Mouse (Mus musculus) gonadal fat pad, adult 2 months (tissue): ENCODE measurements around the gene Ccl25. TPM values are rescaled to one million over a fixed set of nuclear protein-coding genes. Genes with fewer than 3 reads are reported as not detected.

ENCODE experiments used
- polyA plus RNA-seq: library from polyadenylated mRNA; depleted of rRNA; stranded (reverse); fragments of >200 nt; gene quantifications from 2 replicates; pipeline ENCODE4 v1.2.3, GENCODE M21; 2012; rRNA removed

The Ccl25 gene
- polyA plus RNA-seq, 1 experiment, result 6.9 TPM

Other genes starting within 250 kb of the Ccl25 start
- gene Cd209f, start 219.4 kb upstream of the Ccl25 start, polyA plus RNA-seq, result 7.2 and 11.4 TPM in 2 replicates
- 7.3 and 10.9 TPM in 2 replicates for gene Cd209g, start 191.1 kb upstream of the Ccl25 start, polyA plus RNA-seq
- 39.8 and 41.1 TPM in 2 replicates for gene Evi5l, start 158.6 kb upstream of the Ccl25 start, polyA plus RNA-seq
- 0.09 and 0.12 TPM in 2 replicates for gene Prr36, start 107.8 kb upstream of the Ccl25 start, polyA plus RNA-seq
- gene Lrrc8e, start 98.4 kb upstream of the Ccl25 start, polyA plus RNA-seq, result 4.1 and 4.3 TPM in 2 replicates
- 27.6 and 28.2 TPM in 2 replicates for gene Map2k7, start 86.5 kb upstream of the Ccl25 start, polyA plus RNA-seq
- 1.3 and 1.9 TPM in 2 replicates for gene Gm49320, start 86.3 kb upstream of the Ccl25 start, polyA plus RNA-seq
- gene Tgfbr3l, start 77.0 kb upstream of the Ccl25 start, polyA plus RNA-seq, result 9.0 and 10.7 TPM in 2 replicates
- gene Snapc2, start 72.1 kb upstream of the Ccl25 start, polyA plus RNA-seq, result 47.0 and 48.2 TPM in 2 replicates
- gene Ctxn1, start 65.9 kb upstream of the Ccl25 start, polyA plus RNA-seq, result 23.9 and 35.3 TPM in 2 replicates
- 51.3 and 74.6 TPM in 2 replicates for gene Timm44, start 49.3 kb upstream of the Ccl25 start, polyA plus RNA-seq
- 29.8 and 38.8 TPM in 2 replicates for gene Elavl1, start 203 bp downstream of the Ccl25 start, polyA plus RNA-seq
- 123 and 211 TPM in 2 replicates for gene Cers4, start 167.8 kb downstream of the Ccl25 start, polyA plus RNA-seq